Mouse (Mus musculus) hindbrain, embryonic 12.5 days (tissue): ENCODE measurements around the gene Tln2. TPM values are rescaled to one million over a fixed set of nuclear protein-coding genes. Genes with fewer than 3 reads are reported as not detected.

Experiments used
- ATAC-seq: fragments of 200-750 bp; cut with Nextera tagmentation; 2 replicates; pipeline ENCODE4 v1.8.0; 2017; ENCODE audit warnings: moderate TSS enrichment; ENCODE audit not compliant: low FRiP score
- H3K27ac ChIP-seq: fragments of 300-500 bp; sonication (generic); 2 replicates; pipeline ENCODE4 v1.5.1; 2016; ENCODE audit warnings: mild to moderate bottlenecking
- H3K27me3 ChIP-seq: fragments of 300-500 bp; sonication (generic); 2 replicates; pipeline ENCODE4 v1.6.1; 2016; ENCODE audit warnings: mild to moderate bottlenecking
- H3K36me3 ChIP-seq: fragments of 300-500 bp; sonication (generic); 2 replicates; pipeline ENCODE4 v1.6.1; 2016; ENCODE audit warnings: mild to moderate bottlenecking
- H3K4me1 ChIP-seq: fragments of 300-500 bp; sonication (generic); 2 replicates; pipeline ENCODE4 v1.6.1; 2016
- H3K4me2 ChIP-seq: fragments of 300-500 bp; sonication (generic); replicated peaks from 2 replicates; pipeline ENCODE4 v1.6.1; 2016; ENCODE audit warnings: mild to moderate bottlenecking
- H3K4me3 ChIP-seq: fragments of 300-500 bp; sonication (generic); 2 replicates; pipeline ENCODE4 v1.5.1; 2016; ENCODE audit warnings: mild to moderate bottlenecking
- H3K9ac ChIP-seq: fragments of 300-500 bp; sonication (generic); 2 replicates; pipeline ENCODE4 v1.6.1; 2016; ENCODE audit warnings: mild to moderate bottlenecking, moderate library complexity
- H3K9me3 ChIP-seq: fragments of 300-500 bp; sonication (generic); replicated peaks from 2 replicates; pipeline ENCODE4 v1.6.1; 2016; ENCODE audit warnings: mild to moderate bottlenecking
- WGBS: fragments of 180-500 bp; shearing (Covaris S2); methylation state at CpG from one replicate; pipeline ENCODE4 v1.1.7; 2016; 5-methylcytosine and 5-hydroxymethylcytosine counted together
- polyA plus RNA-seq: library from polyadenylated mRNA; unstranded; fragments of >200 nt; fragmentation: Nextera tagmentation; extraction: Ambion mirVana; gene quantifications from 2 replicates; pipeline ENCODE4 v1.2.1, GENCODE M21; 2016

Gene Tln2
- polyA plus RNA-seq, 1 experiment from 2014 or later: 28.8 TPM

- no peaks in the 10 kb centered on the region for H3K36me3 ChIP-seq
- H3K4me3 ChIP-seq: no peak overlapping the region
- peak overlapping the region; percentile 31; the same call in 1 of the 2 replicates for H3K27ac ChIP-seq
- ATAC-seq: no peak
- H3K9ac ChIP-seq: no peak overlapping the region
- H3K9me3 ChIP-seq: no peaks in the 10 kb centered on the region
- peaks cover 14% of the 10 kb centered on the region for H3K4me1 ChIP-seq
- H3K27me3 ChIP-seq: no peaks in the 10 kb centered on the region
- no peak overlapping the region for H3K4me2 ChIP-seq
- WGBS: 41% methylated on average over 10 of the region's 10 CpGs
Measured at GRCm38 (mm10) chr9:67435333-67436154, 124.0 kb downstream of the Tln2 start.

- H3K9me3 ChIP-seq: no peaks in the 10 kb centered on the region
- H3K4me1 ChIP-seq: no peaks in the 10 kb centered on the region; the same call in 1 of the 2 replicates
- 72% methylated on average over 12 of the region's 12 CpGs for WGBS
- H3K27me3 ChIP-seq: no peaks in the 10 kb centered on the region
- H3K27ac ChIP-seq: no peak overlapping the region
- H3K4me3 ChIP-seq: no peak overlapping the region
- no peaks in the 10 kb centered on the region for H3K36me3 ChIP-seq
- no peak overlapping the region for H3K9ac ChIP-seq
- H3K4me2 ChIP-seq: no peak overlapping the region
- no peak for ATAC-seq
Measured at GRCm38 (mm10) chr9:67429199-67429892, 130.2 kb downstream of the Tln2 start.

GRCm38 (mm10) chr9:67428306-67429047 is 131.0 kb downstream of the Tln2 start:
- H3K4me1 ChIP-seq: no peaks in the 10 kb centered on the region; the same call in 1 of the 2 replicates
- no peaks in the 10 kb centered on the region for H3K9me3 ChIP-seq
- no peaks in the 10 kb centered on the region for H3K27me3 ChIP-seq
- H3K27ac ChIP-seq: no peak overlapping the region
- no peaks in the 10 kb centered on the region for H3K36me3 ChIP-seq
- no peak overlapping the region for H3K4me2 ChIP-seq
- ATAC-seq: no peak
- 85% methylated on average over 15 of the region's 15 CpGs for WGBS
- H3K4me3 ChIP-seq: no peak overlapping the region
- H3K9ac ChIP-seq: no peak overlapping the region

GRCm38 (mm10) chr9:67426304-67426703 is 133.2 kb downstream of the Tln2 start:
- no peak for ATAC-seq
- Histone ChIP-seq H3K9me3 (no peaks in the 10 kb centered on the region), H3K27me3 (no peaks in the 10 kb centered on the region), H3K4me3 (no peak overlapping the region), H3K27ac (no peak overlapping the region), H3K4me1 (no peaks in the 10 kb centered on the region; the same call in 1 of the 2 replicates), H3K36me3 (no peaks in the 10 kb centered on the region), H3K9ac (no peak overlapping the region), H3K4me2 (no peak overlapping the region)
- 81% methylated on average over 3 of the region's 3 CpGs for WGBS

GRCm38 (mm10) chr9:67424110-67424509 is 135.4 kb downstream of the Tln2 start:
- ATAC-seq: no peak
- Histone ChIP-seq H3K4me2 (no peak overlapping the region), H3K36me3 (no peaks in the 10 kb centered on the region), H3K4me3 (no peak overlapping the region), H3K9ac (no peak overlapping the region), H3K27ac (no peak overlapping the region), H3K9me3 (no peaks in the 10 kb centered on the region), H3K4me1 (no peaks in the 10 kb centered on the region; the same call in 1 of the 2 replicates), H3K27me3 (no peaks in the 10 kb centered on the region)
- 57% methylated on average over 7 of the region's 7 CpGs for WGBS

- no peaks in the 10 kb centered on the region for H3K9me3 ChIP-seq
- 52% methylated on average over 6 of the region's 6 CpGs for WGBS
- ATAC-seq: peak; percentile 58; the same call in 1 of the 2 replicates
- no peaks in the 10 kb centered on the region for H3K36me3 ChIP-seq
- H3K4me2 ChIP-seq: no peak overlapping the region
- H3K27me3 ChIP-seq: no peaks in the 10 kb centered on the region
- H3K4me3 ChIP-seq: no peak overlapping the region
- H3K9ac ChIP-seq: no peak overlapping the region
- H3K27ac ChIP-seq: no peak overlapping the region
- peaks cover 6% of the 10 kb centered on the region; the same call in 1 of the 2 replicates for H3K4me1 ChIP-seq
Measured at GRCm38 (mm10) chr9:67418092-67418491, 141.4 kb downstream of the Tln2 start.

GRCm38 (mm10) chr9:67410667-67411066 is 148.8 kb downstream of the Tln2 start:
- Histone ChIP-seq H3K27ac (no peak overlapping the region), H3K4me3 (no peak overlapping the region), H3K9me3 (no peaks in the 10 kb centered on the region), H3K4me2 (no peak overlapping the region), H3K9ac (no peak overlapping the region), H3K4me1 (no peaks in the 10 kb centered on the region), H3K36me3 (no peaks in the 10 kb centered on the region), H3K27me3 (no peaks in the 10 kb centered on the region)
- 84% methylated on average over 2 of the region's 2 CpGs for WGBS
- no peak for ATAC-seq

GRCm38 (mm10) chr9:67404736-67405135 is 154.8 kb downstream of the Tln2 start:
- Histone ChIP-seq H3K4me2 (no peak overlapping the region), H3K4me3 (no peak overlapping the region), H3K27me3 (no peaks in the 10 kb centered on the region), H3K9ac (no peak overlapping the region), H3K36me3 (no peaks in the 10 kb centered on the region), H3K27ac (no peak overlapping the region), H3K9me3 (no peaks in the 10 kb centered on the region), H3K4me1 (no peaks in the 10 kb centered on the region)
- WGBS: 77% methylated on average over 7 of the region's 7 CpGs
- no peak for ATAC-seq

- no peaks in the 10 kb centered on the region for H3K36me3 ChIP-seq
- no peaks in the 10 kb centered on the region for H3K4me1 ChIP-seq
- no peak overlapping the region for H3K4me3 ChIP-seq
- H3K9ac ChIP-seq: no peak overlapping the region
- WGBS: 85% methylated on average over 6 of the region's 6 CpGs
- no peaks in the 10 kb centered on the region for H3K27me3 ChIP-seq
- no peak overlapping the region for H3K4me2 ChIP-seq
- ATAC-seq: no peak
- no peak overlapping the region for H3K27ac ChIP-seq
- no peaks in the 10 kb centered on the region for H3K9me3 ChIP-seq
Measured at GRCm38 (mm10) chr9:67399563-67399962, 159.9 kb downstream of the Tln2 start.

GRCm38 (mm10) chr9:67397756-67398155 is 161.7 kb downstream of the Tln2 start:
- Histone ChIP-seq H3K9me3 (no peaks in the 10 kb centered on the region), H3K4me2 (no peak overlapping the region), H3K9ac (no peak overlapping the region), H3K36me3 (no peaks in the 10 kb centered on the region), H3K27me3 (no peaks in the 10 kb centered on the region), H3K4me3 (no peak overlapping the region), H3K27ac (no peak overlapping the region), H3K4me1 (no peaks in the 10 kb centered on the region)
- whole genome bisulfite sequencing: 96% methylated on average over 3 of the region's 3 CpGs
- ATAC-seq: no peak

GRCm38 (mm10) chr9:67396446-67396845 is 163.1 kb downstream of the Tln2 start:
- no peaks in the 10 kb centered on the region for H3K27me3 ChIP-seq
- H3K4me2 ChIP-seq: no peak overlapping the region
- H3K4me1 ChIP-seq: no peaks in the 10 kb centered on the region
- no peak for ATAC-seq
- no peaks in the 10 kb centered on the region for H3K9me3 ChIP-seq
- no peak overlapping the region for H3K27ac ChIP-seq
- no peak overlapping the region for H3K9ac ChIP-seq
- WGBS: 89% methylated on average over 3 of the region's 3 CpGs
- H3K4me3 ChIP-seq: no peak overlapping the region
- H3K36me3 ChIP-seq: no peaks in the 10 kb centered on the region

GRCm38 (mm10) chr9:67384028-67384590 is 175.4 kb downstream of the Tln2 start:
- 86% methylated on average over 9 of the region's 9 CpGs for WGBS
- no peaks in the 10 kb centered on the region for H3K36me3 ChIP-seq

More at GRCm38 (mm10) chr9:67384028-67384590, 175.4 kb downstream of the Tln2 start:
- peaks cover 4% of the 10 kb centered on the region; the same call in 1 of the 2 replicates for H3K4me1 ChIP-seq
- H3K27ac ChIP-seq: no peak overlapping the region
- H3K9ac ChIP-seq: no peak overlapping the region
- H3K9me3 ChIP-seq: no peaks in the 10 kb centered on the region
- no peaks in the 10 kb centered on the region for H3K27me3 ChIP-seq
- H3K4me2 ChIP-seq: no peak overlapping the region
- H3K4me3 ChIP-seq: no peak overlapping the region
- ATAC-seq: no peak
